Mouse (Mus musculus) kidney, postnatal 10 days (tissue): ENCODE results near the gene Hspe1.
"Not testable (repeated sequence)": the region's sequence is repeated elsewhere in the genome, so short reads cannot be mapped to it uniquely, and the experiment has no call there.

Source experiments
- DNase-seq: peaks from one replicate; pipeline ENCODE4 v3.0.0; 2021; ENCODE audit warnings: mixed read lengths

Gene Hspe1

DNA sequence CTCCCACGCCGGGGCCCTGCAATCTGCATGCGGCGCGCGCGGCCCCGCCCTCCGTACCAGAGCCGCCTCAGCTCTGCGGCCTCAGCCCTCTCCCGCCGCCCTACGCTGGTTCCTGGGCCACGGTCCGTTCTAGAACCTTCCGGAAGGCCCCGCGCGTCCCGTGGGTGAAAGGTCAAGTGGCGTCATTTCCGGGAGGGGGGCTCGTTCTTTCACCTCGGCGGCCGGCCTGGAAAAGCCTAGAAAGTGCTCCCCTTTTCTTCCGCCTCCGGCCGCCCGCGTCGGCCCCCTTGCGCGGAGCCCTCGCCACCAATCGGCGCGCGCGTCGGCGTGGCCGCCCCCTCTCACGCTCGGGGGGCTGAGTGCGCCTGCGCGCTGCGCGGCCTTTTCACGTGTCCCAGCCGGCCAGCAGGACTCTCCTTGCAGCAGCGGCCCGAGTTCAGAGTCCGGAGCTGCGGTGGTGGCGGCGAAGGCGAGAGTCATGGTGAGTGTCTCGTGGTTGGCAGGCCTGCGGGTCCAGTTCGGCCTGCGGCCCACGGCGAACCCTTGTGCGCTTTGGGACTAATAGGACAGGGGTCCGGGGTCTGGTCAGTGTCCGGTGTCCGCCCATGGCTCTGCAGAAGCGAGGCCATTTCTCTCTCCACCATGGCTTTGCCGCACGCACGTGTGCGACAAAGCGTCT is at the start of gene Hspe1, which contains the start of gene Hspd1:
Gene Hspe1 (plus strand): TSS at position 201 of the 679 bp plus-strand sequence.
Gene Hspd1 (minus strand): TSS at position 312 of the 679 bp plus-strand sequence.
- DNase-seq: peak; percentile 99

DNA sequence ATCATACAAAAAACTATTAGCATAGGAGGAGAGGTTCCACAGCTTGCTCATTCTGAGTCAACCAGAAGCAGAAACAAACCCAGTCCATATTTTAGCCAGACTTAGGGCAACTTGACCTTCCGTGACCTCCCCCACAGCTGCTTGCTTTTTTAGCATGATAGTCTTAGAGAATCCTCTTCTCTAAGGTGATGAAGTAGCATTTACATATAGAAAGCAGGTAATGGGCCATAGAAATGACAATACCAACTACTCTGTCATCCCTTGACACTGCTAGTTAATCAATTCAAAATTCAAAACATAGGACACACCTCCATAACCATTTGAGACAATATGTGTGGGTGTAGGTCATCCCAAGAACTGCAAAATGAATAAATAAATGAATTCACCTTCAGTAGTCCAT is 48.0 kb upstream of the Hspe1 start:
- DNase-seq: no peak

DNA sequence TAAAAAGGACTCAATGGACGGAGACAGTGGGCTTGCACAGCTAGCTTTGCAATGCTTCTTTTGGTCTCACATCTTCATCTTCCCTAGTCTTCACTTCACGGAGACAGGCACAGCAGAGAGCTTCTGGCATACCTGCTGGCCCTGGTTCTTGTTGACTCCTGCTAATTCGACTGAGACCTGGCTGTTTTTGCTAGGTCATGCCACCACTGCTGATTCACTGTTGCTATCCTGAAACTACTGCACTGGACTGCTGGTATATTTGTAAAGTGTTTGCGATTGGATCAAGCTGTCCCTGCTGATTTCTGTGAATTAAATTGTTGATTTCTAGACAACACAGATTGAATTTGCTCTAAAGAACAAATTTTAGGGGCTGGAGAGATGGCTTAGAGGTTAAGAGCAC is 46.2 kb upstream of the Hspe1 start:
- no peak for DNase-seq

DNA sequence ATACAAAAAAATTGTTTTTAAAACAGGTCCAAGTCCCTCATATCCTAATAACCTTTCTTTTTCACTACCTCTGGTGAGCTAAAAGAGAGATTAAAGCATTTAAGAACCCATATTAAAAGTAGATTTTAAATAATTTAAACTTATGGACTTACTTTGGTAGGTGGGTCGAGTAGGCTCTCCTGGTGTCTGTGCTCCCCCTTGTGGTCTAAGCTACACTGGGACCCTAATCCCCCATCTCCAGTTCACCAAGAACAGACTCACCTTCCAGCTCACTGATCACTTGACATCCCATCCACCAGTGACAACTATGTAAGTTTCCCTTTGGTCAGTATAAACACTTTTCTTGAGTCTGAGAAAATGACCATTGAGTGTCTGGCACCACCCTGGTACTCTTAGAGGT is 45.7 kb upstream of the Hspe1 start:
- DNase-seq: no peak

DNA sequence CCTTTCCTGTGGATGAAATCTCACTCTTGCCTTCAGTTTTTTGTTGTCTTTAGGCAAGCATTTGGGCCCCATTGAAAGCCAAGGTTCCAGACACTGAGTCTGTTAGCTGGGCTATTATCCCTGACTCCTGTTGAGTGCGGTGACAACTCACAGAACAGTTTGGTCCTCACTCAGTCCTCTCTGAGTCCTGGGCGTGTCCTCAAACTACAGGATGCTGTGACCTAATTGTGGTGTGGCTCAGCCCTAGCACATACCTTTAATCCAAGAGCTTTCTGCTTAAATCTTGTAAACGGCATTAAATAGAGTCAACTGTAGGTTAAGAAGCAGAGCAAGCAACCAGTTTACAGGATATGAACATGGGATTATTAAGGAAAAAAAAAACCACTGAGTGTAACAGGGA is 44.8 kb upstream of the Hspe1 start:
- no peak for DNase-seq

DNA sequence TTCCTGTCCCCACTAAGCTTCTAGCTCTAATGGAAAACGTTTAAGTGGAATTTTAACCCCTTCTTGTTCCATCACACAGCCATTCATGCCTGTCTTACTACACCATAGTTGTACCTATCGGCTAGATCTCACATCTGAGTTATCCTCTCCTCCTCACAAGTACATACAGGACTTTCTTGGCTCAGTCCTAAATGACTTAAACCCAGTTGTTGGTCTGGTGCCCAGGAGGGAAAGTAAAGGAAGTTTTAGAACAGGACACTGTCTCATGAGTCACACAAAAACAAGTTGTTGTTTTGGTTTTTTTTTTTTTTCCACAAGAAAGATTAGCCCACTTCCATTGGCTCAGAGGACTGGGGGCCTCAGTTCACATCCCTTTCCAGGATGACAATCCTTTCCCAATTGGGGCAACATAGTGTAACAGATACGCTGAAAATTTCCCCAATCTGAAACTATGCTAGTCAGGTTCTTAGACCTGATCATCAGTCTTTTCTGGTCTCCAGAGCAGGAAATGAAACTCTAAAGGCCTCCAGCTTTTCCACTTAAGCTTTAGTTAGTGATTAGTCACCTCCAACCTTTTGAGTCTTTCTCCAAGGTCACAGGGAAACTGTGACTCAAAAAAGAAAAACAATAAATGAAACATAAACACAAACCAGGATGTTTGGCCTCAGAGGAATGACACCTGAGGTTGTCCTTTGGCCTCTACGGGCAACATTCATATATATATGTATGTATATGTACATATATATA is 38.9 kb upstream of the Hspe1 start:
- no peak for DNase-seq

DNA sequence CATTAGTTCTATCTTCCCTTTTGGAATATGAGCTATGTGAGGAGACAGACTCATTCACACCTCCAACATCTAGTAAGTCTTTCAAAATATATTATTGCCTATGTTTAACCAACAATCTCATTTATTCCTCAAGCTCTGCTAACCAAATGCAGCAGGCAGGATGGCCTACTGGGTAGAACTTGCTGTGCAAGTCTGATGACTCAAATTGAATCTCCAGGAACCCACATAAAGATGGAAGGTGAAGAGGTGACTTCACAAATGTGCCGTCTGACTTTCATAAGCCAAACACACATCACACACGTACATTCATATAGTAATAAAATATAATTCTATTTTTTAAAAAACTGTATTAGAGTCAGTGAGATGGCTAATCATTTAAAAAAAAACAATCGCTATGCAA is 36.3 kb upstream of the Hspe1 start:
- no peak for DNase-seq

DNA sequence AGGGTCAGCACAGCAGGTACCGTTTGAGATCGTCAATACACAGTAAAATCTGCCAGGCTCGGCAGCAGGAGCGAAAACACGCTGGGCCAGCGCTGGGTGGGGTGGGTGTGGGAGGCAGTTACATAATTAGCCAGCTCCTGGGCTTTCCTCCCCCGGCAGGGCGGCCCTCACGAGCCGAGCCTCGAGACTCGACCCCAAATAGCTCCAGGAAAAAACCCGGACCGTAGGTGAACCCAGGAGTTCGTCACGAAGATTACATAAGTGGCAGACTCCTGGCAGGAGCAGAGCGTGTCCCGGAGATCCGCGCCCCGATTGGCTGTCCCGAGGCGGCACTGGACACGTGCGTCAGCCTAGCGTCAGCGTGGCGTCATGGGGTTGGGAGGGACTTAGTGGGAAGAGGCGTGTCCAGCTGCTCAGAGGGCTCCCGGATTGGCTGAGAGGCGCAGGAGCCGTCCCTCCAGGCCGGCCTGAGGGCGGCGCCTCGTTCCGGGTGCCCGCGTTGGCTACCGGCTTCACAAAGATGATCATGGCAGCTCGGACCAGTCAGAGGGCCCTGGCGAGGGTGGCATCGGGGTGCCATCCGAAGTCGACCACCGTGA is 35.5 kb upstream of the Hspe1 start, which contains the start of gene Coq10b:
Gene Coq10b (plus strand): TSS at position 416 of the 599 bp plus-strand sequence.
- DNase-seq: peak; percentile 99

DNA sequence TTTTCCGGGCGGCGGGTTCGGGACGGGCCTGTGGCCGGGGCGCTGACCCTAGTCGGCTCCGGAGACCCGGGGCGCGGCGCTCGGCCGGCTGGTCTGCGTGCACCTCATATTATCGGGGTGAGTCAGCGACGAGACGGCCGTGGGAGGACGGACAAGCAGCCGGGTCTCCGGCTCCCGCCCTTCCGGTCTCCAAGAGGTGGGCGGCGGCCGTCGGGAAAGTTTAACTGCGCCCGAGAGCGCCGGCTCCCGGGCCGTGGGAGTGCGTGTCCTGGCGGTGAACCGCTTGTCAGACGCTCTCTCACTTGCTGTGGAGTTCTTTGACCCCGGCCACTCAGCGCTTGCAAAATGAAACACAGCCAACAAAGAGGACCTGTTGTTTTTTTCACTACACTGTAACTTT is 34.9 kb upstream of the Hspe1 start:
- peak; percentile 85 for DNase-seq

DNA sequence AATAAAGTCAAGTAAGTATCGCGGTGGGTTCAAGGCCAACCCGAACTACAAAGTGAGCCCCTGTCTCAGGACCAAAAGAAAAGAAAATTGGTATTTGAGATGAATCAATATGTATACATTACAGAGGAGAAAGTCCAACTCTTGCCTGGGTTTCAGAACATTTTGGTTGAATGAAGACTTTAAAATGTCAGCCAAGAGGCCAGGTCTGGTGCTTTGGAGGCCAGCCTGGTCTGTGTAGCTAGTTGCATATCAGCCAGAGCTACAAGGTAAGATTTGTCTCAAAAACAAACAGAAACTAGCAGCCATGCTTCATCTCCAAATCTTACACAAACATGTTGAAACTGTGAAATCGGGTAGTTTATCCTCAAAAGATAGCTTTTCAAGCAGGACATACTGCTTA is 34.3 kb upstream of the Hspe1 start:
- DNase-seq: no peak

DNA sequence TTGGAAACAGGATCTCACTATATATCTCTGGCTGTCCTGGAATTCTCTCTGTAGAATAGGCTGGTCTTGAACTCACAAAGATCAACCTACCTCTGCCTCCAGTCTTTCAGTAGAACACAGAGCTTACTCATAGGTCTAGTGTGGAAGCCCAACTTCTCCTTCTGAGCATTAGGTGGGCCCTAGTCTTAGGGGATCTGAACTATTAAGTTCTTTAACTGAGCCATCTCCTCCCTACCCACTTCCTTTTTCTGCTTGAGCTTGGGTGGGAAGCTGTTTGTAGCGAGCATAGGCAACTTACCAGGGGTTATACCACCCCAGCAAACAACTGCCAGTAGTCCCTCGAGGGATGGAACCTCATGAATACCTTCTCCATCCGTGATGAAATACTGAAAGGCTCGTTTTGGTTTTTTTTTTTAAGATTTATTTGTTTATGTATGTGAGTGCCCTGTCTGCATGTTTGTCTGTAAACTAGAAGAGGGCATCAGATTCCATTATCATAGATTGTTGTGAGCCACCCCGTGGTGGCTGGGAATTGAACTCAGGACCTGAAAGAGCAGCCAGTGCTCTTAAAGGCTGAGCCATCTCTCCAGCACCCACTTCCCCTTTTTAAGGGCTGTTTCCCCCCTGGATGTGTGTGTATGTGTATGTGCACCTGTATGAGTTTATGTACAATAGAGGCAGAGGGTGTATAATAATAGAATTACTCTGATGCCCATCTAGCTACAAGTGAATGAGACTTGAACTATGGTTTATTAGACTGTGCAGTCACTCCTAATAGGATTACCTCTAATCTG is 32.4 kb upstream of the Hspe1 start:
- no peak for DNase-seq

DNA sequence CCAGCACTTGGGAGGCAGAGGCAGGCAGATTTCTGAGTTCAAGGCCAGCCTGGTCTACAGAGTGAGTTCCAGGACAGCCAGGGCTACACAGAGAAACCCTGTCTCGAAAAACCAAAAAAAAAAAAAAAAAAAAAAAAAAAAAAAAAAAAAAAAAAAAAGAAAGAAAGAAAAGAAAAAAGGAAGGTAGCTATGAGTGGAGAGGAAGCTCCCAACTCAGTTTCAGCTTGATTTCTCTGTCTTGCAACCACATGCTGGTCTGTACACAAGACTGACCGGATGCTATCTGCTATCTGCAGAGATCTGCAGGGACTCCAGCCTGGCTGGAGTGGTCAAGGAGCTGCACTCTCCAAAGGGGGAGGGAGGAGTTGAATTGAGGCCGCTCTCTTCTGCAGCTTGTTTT is 29.5 kb upstream of the Hspe1 start:
- not testable (repeated sequence) for DNase-seq

DNA sequence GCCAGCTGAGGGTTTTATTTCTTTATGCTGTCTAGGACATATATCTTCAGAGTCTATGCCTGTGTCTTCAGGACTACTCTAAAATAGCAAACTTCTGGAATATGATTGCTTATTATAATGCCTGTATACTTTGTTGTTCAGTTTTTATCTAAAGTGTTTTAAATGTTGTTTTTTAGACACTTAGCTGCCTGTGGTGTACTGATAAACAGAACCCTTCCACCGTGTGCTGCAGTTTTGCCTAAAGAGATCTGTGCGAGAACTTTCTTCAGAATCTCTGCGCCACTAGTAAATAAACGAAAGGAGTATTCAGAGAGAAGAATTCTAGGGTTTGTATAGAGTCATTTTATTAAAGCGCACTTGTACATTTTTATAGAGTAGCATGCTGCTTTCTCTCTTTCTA is 26.8 kb upstream of the Hspe1 start:
- DNase-seq: no peak

DNA sequence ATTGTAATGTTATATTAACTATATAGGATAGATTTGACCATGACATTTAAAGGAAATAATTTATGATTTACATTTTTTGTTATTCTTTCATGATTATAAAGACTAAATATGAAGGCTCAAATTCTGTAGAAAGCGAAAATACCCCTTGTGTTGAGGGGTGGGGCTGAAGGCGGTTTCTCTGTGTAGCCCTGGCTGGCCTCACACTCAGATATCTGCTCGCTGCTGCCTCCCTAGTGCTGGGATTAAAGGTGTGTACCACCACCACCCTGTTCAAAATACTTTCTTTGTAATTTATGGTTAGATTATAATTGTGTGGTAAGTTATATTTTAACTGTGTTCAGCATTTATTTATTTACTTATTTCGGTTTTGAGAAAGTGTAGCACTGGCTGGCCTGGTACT is 26.2 kb upstream of the Hspe1 start:
- DNase-seq: no peak

DNA sequence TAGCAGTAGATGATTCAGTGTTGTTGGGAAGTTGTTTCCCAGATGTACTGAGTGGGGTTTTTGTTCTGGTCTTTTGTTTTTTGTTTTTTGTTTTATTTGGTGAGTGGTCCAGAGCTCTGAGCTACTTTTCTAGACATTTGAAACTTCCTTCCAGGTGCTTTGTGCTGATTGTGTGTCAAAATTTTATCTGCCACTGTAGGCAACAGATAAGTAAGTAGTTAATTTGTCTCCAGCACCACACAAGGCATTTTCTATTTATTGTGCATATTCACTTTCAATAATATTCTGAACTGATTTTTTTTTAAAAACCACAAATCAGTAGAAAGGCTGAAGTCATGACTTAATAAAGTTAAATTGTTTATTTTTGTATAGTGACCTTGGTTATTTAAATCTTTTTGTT is 15.6 kb upstream of the Hspe1 start:
- not testable (repeated sequence) for DNase-seq

DNA sequence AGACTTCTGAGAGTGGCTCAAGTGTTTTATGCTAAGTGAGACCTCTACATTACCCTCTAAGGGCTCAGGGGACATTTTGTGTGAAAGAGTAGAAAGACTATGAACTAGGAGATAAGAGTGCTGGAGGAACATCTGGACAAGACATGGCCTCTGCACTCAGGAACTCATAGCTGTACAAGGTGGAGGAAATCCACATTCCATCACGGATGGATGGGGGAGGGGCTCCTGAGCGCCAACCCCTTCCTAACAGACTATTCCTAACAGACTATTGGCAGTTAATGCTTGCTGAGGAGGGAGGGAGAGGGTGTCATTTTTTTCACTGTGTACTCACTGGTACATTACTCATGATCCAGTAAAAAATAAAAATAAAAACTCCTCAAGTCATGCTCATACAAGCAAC is 13.2 kb upstream of the Hspe1 start:
- peak; percentile 45 for DNase-seq

DNA sequence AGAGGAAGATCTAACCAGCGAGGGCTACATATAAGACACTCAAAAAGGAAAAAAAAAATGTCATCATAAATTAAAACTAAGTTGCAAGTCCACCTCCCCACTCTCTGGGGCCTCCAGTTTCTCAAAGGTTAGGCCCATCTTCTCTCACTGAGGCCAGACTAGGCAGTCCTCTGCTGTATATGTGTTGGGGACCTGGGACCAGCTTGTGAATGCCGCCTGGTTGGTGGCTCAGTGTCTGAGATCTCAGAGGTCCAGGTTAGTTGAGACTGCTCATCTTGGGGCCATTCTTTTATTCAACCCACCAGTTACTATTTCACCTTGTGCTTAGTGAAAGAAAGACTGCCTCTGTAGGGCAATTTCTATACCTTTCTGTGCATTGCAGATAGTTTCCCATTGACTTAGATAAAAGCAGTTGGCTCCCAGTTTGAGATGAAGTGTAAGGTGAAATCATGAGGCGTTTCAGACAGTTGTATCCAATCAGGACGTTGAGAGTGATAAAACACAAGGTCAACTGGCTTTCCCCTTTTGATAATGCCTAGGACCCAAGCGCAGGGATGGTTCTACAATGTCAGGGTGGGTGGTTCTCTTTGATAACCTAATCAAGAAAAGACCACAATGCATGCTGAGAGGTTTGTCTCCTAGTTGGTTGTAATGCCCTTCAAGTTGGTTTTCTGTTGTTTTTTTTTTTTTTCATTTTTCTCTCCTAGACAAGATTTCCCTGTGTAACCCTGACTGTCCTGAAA is 12.1 kb upstream of the Hspe1 start:
- no peak for DNase-seq

DNA sequence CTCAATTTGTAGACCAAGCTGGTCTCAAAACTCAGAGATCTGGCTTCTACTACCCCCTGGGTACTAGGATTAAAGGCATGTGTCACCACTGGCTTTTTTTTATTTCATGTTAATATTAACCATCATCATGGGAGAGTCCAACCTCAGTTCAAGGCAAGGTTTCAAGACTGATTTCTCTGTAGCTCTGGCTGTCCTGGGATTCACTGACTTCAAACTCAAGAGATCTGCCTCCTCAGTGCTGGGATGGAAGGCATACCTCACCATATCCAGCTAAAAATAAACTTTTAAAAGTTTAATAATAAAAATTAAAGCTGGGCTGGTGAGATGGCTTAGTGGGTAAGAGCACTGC is 11.6 kb upstream of the Hspe1 start:
- no peak for DNase-seq

DNA sequence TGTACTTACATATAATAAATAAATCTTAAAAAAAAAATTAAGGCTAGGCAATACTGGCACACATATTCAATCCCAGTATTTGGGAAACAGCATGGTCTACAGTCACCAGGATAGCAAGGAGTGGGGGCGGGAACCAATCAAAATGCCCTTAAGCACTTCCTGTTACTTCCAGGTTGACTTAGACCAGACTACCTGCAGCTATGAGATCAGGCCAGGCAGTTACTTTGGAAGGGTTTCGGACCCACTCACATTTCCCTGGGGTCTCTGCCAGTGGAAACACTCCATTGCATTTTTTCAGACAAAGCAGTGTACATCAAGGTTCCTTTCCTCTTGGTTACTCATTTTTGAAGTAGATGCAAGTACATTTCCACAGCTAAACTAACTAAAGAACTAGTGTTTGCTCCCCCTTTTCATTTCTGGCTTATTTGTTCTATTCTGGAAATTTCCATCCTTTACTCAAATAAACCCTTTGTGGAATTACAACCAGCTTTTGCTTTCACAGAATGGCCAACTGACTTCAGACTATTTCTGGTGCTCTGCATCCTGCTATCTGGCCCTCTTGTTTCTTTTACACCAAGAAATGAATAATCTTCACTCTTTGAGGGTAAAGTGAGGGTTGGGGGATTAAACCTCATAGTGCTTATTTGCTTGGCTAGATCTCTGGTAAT is 10.9 kb upstream of the Hspe1 start:
- DNase-seq: no peak

DNA sequence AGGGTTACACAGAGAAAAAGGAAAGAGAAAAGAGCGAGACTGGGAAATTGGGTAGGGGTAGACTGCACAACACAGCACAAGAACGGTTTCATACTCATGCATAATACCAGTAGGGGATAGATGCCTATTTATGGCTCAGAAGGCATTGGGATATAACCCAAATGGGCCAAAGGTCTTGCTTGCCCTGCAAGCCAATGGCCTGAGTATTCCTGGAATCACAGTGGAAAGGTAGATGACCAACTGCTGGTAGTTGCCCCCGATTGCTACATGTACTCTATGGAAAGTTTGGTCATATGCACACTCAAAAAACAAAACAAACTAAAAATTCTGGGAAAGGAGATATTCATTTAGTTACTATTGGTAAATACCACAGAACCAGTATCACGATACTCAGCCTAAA is 8.3 kb upstream of the Hspe1 start:
- DNase-seq: no peak

DNA sequence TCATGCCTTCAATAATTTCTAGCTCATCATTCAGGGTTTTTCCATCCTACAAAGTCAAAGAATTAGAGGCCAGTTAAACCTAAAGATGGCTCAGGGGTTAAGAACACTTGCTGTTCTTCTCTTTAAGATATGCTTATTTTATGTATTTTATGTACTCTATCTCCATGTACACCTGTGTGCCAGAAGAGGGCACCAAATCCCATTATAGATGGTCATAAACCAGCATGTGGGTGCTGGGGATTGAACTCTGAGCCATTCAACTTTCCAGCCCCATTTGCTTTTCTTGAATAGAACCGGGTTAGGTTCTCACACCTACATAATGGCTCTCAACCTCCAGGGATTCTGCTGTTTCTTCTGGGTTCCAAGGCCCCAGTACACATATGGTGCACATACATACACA is 5.8 kb upstream of the Hspe1 start:
- DNase-seq: no peak

DNA sequence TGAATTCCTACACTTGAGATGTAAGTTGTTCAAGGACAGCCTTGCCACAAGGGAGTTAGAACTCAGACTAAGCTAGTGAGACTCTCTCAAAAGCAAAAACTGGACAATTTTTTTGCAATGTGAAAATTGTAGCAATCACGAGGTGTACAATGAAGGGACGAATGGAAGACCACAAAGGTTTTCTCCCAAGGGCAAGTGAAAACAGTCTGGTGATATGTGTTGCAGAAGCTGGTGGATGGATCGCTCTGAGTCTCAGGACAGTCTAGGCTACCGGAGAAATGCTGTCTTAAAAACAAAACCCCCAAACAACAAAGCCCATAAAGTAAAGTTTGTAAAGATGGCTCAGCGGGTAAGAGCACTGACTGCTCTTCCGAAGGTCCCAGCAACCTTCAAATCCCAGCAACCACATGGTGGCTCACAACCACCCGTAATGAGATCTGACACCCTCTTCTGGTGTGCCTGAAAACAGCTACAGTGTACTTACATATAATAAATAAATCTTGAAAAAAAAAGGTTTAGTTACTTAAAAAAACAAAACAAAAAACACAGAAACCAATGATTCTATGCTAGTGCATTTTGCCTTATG is 2.1 kb upstream of the Hspe1 start:
- no peak for DNase-seq
